Mouse (Mus musculus) retina, embryonic 14.5 days (tissue): ENCODE measurements at regions not wholly inside any gene's neighbourhood (a gene's known extent, or its start where the extent isn't known, plus 50 kb on each side); places are given as distances from the start of the nearest gene placed in this dataset.
"Not testable (repeated sequence)": the region's sequence is repeated elsewhere in the genome, so short reads cannot be mapped to it uniquely, and the experiment has no call there.

Source experiments
- DNase-seq: peaks from one replicate; pipeline ENCODE4 v3.0.0-alpha.2; 2015; ENCODE audit warnings: low spot score

DNA sequence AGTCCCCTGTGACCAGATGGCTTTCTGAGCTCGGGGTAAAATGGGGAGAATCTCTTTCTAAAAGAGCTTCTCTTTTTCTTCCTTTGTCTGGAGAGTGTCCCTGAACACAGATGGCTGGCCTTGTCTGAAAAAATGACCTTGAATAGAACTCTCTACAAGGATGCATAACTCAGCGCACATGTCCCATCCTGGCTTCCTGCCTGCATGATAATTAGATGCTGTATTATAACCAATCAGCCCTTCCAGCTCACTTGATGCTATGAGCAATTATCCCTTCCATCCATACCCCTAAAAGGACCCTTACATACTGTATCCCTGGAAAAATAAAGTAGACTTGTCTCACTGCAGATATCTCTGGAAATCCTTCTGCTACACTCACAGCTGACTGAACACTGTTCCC lies 199.7 kb upstream of the Slc7a11 start:
- no peak for DNase-seq

GRCm38 (mm10) chr3:50639907-50640323 lies 196.5 kb upstream of the Slc7a11 start:
- peak; percentile 63 for DNase-seq

DNA sequence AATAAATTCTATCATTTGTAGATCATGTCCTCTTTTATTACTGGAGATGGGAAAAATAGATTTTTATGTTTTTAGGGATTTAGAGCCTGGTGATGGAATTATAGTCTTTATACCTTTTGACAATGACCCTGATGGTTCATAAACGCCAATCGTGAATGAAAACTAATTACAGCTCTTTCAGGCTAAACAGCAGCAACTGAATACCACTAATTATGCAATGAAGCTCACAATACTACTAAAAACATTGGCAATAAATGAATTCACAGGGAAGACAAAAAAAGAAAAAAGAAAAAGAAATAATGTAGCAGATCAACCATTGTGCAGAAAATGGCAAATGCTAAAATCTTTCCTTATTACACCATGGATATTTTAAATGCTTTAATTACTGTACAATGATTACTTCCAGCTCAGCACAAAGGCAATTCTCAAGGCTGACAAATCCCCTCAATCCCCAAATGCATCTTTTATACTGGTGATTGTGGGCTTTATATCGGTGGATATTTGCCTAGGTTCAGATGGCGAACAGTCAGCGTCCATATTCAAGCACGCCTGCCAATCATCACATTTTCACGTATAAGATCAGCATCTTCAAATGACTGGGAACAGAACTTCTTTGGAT lies 191.2 kb upstream of the Slc7a11 start:
- no peak for DNase-seq

GRCm38 (mm10) chr3:50631286-50631685 lies 187.9 kb upstream of the Slc7a11 start:
- DNase-seq = no peak

GRCm38 (mm10) chr3:50628092-50628696 lies 184.8 kb upstream of the Slc7a11 start:
- no peak for DNase-seq

DNA sequence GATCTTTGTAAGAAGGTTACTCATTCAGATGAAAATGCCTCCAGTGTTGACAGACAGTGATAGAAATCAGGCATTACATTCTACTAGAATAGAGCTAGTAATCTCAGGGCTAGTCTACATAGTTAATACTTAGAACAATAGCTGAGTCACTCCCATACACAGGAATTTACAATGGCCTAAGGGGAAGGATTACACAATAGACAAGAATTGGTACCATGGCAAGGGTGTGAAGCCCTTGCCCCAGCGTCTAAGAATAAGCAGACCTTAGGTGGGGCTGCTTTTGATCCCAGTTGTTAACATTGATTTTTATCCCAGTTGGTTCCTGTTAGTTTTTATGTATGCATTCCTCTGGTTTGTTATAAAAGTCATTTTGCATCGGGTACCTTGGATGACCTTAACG lies 177.8 kb upstream of the Slc7a11 start:
- DNase-seq = not testable (repeated sequence)

DNA sequence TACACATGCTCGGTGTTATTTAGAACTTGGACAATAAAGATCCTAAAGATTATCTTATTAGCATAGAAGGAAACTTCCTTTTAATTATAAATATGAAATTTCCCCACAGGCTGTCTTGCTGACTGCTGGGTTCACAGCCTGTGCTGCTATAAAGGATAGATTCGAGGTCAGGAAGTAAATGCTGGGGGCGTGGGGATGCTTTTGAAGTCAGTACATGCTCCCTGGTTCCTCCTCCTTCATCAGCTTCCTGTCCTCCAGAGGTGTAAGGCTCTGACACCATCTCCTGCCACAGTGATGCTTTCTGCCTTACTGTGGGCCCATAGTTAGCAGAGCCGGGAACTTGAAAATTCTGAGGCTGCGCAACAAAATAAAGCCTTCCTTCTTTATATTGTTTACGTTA lies 175.6 kb upstream of the Slc7a11 start:
- DNase-seq = no peak

- DNase-seq = no peak
Measured at GRCm38 (mm10) chr3:50615384-50616285, 172.2 kb upstream of the Slc7a11 start.

DNA sequence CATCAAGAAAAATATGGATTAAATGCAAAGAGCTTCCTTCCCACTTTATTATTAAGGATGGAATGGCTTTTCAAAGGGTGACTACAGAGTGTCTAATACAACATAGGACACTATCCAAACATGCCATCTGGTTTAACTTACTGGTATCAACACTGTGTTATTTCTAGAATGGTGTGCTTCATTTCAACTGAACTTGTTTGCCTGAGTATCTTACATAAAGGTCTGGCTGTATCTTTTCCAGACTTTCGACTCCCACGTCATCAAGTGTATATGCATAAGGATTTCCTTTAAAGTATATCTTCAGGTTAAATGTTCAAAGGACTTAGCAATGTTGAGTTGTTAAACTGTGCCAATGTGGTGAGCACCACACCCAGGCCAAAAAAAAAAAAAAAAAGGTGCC lies 169.6 kb upstream of the Slc7a11 start:
- DNase-seq = no peak

GRCm38 (mm10) chr3:50609341-50610012 lies 166.1 kb upstream of the Slc7a11 start:
- peak; percentile 69 for DNase-seq

GRCm38 (mm10) chr3:50607736-50608135 lies 164.3 kb upstream of the Slc7a11 start:
- DNase-seq = no peak

DNA sequence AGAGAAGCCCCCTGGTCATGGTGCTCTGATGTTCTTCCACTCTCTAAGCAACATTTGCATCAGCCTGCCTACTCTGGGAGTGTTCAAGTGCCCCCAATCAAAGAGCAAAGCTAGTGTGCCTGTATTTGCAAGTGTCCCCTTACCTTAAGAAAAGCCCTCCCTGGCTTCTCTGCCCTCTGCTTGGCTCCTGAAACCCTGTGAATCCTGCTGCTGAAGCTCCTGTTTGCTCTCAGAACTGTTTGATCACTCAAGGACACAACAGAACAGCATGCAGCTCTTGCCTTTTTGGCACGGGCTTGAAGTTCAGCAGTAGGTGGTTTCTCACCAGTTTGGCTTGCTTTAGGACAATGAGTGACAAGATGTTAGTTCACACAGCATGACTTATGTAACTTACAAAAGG lies 163.6 kb upstream of the Slc7a11 start:
- DNase-seq = no peak

DNA sequence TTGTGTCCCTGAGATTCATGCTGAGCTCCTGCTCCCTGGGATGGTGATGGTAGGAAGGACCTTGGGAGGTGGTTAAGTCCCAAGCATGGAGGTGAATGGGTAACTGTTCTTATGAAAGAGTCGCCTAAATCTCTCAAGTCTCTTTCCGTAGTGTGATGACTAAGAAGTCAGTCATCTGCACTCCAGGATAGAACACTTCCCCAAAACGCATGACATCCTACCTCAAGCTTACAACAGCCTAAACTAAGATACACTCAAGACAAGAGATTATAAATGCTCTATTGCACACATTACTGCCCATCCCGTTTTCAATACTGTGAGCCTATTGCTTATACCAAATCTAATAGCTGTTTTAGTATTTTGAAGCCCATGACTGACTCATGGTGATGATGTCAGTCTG lies 162.3 kb upstream of the Slc7a11 start:
- no peak for DNase-seq

- no peak for DNase-seq
Measured at GRCm38 (mm10) chr3:50603182-50603581, 159.8 kb upstream of the Slc7a11 start.

DNA sequence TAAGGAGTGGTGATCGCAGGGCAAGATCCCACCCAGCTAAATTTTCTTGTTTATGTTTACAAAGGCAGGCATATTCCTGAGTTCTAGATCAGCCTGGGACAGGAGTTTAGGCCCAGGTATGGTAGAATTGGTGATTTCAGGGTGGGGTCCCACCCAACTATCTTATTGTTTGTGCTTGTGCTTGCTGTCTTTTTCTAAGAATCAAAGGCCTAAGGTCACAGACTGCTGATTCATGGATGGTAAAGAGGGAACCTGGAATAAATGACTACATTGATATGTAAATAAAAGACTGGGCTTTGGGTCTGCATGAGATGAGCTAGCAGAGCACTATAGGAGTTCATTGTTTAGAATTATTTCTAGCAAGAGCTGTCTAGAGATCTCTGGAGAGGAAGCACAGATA lies 152.3 kb upstream of the Slc7a11 start:
- no peak for DNase-seq

DNA sequence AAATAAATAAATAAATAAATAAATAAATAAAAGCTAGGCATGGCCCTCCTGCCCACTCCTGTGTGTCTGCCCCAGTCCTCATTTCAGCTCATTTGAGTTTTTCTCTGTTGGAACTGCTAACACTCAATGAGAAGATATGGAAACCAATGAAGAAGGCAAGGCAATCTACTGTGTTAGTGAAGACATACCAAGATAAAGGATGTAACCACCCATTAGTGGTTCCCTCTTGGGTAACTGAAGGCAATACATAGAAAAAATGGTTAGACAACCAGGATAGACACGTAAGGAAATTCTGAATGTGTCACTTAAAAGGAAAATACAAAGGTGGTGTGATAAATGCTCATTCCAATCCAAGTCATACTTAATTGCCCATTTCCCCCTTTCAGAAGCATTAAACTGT lies 140.9 kb upstream of the Slc7a11 start:
- DNase-seq = no peak

GRCm38 (mm10) chr3:50583475-50583874 lies 140.1 kb upstream of the Slc7a11 start:
- no peak for DNase-seq

- no peak for DNase-seq
Measured at GRCm38 (mm10) chr3:50574388-50574787, 131.0 kb upstream of the Slc7a11 start.

DNA sequence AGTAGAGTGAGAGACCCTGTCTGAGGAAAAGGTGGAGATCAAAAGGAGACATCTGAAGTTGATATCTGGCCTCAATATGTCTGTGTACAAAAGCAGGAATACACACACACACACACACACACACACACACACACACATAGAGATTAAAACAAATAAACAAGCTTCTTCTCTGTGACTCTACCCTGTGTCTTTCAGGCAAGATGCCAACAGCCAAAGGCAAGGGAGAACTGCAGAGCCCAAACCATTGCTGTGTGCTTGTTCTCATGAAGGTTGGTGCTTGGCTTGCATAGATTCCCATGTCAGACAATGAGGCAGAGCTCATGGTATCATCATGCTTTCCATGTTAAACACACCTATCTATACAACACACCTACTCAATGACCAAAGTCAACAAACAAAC lies 126.6 kb upstream of the Slc7a11 start:
- DNase-seq = no peak

DNA sequence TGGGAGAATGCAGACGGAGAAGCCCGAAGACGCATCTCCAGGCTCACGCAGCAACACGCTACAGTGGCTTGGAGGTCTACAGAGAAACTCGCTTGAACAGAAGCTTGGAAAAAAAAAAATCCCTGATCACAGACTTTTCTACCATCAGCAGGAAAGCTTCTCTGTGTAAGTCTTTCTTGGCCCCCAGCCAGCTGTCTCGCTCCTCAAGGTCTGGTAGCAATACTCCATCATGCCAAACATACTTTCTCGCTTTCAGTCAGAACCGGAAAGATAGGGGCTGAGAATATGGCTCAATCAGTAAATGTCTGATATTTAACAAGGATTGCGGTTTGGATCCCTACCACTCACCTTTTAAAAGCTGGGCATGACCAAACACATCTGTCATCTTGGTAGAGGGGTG lies 126.2 kb upstream of the Slc7a11 start:
- no peak for DNase-seq

DNA sequence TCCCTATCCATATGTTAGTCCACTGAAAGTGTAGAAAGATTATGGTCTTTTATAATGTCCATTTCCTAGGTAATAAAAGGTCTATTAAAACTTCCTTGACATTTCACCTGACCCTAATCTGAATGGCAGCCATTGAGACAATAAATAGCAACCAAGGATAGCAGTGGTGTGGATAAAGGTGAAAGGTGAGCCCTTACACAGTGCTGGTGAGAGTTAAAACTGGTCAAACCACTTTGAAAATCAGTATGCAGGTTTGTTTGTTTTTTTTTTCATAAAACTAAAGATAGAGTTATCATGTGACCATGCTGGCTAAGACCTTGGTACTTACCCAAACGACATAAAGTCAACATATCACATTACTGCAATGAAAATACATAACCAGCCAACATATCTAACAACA lies 110.7 kb upstream of the Slc7a11 start:
- DNase-seq = no peak

DNA sequence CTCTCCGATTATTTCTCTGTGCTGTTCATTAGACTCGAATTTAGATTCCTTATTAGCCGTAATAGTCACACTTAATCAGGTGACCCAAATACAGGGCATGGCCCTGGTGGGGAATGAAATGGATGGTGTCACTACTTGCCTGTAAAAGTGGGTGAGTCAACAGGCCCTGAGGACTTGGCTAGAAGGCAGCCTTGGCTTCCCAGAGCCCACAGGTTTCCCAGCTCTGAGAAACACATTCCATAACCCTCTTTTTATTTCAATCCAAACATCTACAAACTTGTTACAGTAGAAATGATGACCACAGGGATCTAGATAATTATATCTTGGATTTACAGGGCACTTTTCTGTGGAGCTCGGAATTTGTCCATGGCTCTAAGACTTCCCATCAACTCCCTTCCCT lies 105.2 kb upstream of the Slc7a11 start:
- no peak for DNase-seq

- no peak for DNase-seq
Measured at GRCm38 (mm10) chr3:50530654-50531053, 87.2 kb upstream of the Slc7a11 start.
